Mouse (Mus musculus): ENCODE measurements around the gene Ddx21.

Gene Ddx21

GRCm38 (mm10) chr10:62570126-62570871 is 31.8 kb downstream of the Ddx21 start:
- DNase-seq (ENCODE audit: low spot score in 2 of 2) = no peak

GRCm38 (mm10) chr10:62568861-62569260 is 33.2 kb downstream of the Ddx21 start:
- no peak for DNase-seq (ENCODE audit: low spot score in 2 of 2)

GRCm38 (mm10) chr10:62557736-62558135 is 44.3 kb downstream of the Ddx21 start:
- DNase-seq (ENCODE audit: low spot score in 2 of 2) = no peak

- DNase-seq (ENCODE audit: low spot score in 2 of 2) = no peak
Observed at GRCm38 (mm10) chr10:62556558-62556901, 45.6 kb downstream of the Ddx21 start.

DNA sequence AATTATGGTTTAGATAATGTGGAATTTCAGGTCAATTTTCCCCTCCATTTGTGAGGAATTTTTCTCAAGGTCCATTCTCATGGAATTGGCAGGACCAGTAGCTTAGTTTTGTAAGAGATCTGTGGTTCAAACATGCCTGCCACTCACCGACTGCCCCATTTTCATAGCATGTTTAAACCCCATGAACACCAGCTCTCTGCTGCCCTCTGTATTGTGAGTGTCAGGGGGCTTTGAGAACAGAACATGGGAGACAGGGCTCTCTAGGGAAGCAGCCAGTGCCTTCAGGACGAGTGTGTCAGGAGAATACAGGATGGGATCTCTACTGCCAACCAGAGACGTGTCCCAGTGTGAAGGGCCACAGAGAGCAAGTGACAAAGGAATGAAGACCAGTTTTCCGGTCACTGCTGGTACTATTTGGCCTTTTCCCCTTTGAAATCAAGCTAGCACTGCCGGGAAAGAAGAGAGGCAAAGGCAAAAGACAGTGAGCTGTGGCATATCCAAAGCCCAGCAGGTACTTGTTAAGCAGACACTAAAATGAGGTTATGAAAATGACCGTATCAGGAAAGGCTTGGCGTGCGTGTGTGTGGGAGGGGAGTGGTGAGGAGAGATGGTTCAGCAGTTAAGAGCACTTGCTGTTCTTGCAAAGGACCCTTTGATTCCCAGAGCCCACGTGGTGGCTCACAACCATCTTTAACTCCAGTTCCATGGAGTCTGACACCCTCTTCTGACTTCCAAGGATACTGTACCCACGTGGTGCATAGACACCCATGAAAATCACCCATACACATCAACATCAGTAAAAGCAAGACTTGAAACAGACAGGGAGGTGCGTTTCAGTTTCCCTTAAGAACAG is 46.1 kb downstream of the Ddx21 start:
- DNase-seq (ENCODE audit: low spot score in 2 of 2) = no peak

DNA sequence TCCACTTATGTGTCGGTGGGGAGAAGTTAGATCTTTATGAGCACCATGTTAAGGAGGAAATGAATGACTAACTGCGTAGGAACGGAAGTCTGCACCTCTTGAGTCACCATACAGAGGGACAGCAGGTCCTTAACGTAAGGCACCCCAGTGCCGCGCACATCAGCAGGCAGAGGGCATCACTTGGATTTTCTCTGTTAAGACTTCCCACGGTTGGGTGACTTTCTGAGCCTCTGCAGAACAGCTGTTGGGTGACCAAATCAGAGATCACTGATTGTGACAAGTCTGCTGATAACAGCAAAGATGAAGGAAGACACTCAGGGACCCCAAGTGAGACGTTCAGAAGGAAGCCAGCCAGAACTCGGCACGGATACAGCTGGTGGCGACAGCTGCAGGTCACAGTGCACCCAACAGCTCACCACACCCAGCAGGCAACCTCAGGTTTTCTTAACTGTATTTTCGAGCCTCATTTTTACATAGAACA is 48.4 kb downstream of the Ddx21 start:
- DNase-seq (ENCODE audit: low spot score in 2 of 2) = peak; percentile 27 to 65

- DNase-seq (ENCODE audit: low spot score in 2 of 2) = no peak
Observed at GRCm38 (mm10) chr10:62550787-62551300, 51.2 kb downstream of the Ddx21 start.

GRCm38 (mm10) chr10:62549523-62550166 is 52.4 kb downstream of the Ddx21 start:
- DNase-seq (ENCODE audit: low spot score in 2 of 2) = peak; percentile 79 to 94

- DNase-seq (ENCODE audit: low spot score in 2 of 2) = no peak
Observed at GRCm38 (mm10) chr10:62546441-62546840, 55.6 kb downstream of the Ddx21 start.

- no peak for DNase-seq (ENCODE audit: low spot score in 2 of 2)
Observed at GRCm38 (mm10) chr10:62545759-62546158, 56.3 kb downstream of the Ddx21 start.

- no peak for DNase-seq (ENCODE audit: low spot score in 2 of 2)
Observed at GRCm38 (mm10) chr10:62544316-62544715, 57.8 kb downstream of the Ddx21 start.

- DNase-seq (ENCODE audit: low spot score in 2 of 2) = peak; percentile 61 to 79
Observed at GRCm38 (mm10) chr10:62543399-62543808, 58.7 kb downstream of the Ddx21 start.

GRCm38 (mm10) chr10:62542928-62543327 is 59.2 kb downstream of the Ddx21 start:
- no peak for DNase-seq (ENCODE audit: low spot score in 2 of 2)

- DNase-seq (ENCODE audit: low spot score in 2 of 2) = no peak
Observed at GRCm38 (mm10) chr10:62542507-62542906, 59.6 kb downstream of the Ddx21 start.

- peak in 1 of 2 experiments; percentile 46 for DNase-seq (ENCODE audit: low spot score in 2 of 2)
Observed at GRCm38 (mm10) chr10:62541499-62541898, 60.6 kb downstream of the Ddx21 start.

DNA sequence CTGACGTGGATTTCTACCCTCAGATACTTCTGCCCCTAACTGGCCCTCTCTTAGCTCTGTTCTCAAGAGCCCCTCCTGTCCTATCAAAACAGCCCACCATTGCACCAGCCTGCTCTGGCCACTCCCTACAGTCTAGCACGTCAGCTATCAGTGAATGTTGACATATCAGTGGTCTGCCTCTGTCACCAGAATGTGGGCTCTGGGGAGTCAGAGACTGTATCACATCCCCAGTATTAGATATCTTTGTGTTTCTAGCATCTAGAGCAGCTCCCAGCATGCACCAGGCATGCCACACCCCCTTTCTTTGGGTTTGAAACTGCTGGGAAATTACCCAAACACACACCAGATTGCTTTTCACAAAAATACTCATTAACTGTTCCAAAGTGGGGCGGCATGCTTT is 61.3 kb downstream of the Ddx21 start:
- no peak for DNase-seq (ENCODE audit: low spot score in 2 of 2)

DNA sequence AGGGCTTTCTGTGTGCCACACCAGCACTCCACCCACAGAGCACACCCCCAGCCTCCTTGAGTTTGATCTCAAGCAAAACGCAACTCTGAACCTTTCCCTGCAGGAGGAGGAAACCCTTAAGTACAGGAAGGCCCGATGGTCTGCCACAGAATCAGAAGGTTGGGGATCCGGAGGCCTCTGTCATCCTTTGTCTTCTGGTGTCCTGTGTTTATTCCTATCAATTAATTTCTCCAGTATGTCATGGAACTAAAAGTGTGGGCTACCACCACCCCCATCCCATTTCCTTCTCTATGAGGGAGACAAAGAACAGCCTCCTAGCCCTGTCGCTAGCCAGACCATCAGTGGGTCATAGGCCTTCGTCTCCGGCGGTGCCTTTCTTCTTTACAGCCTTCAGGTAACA is 67.6 kb downstream of the Ddx21 start:
- DNase-seq (ENCODE audit: low spot score in 2 of 2) = no peak

- no peak for DNase-seq (ENCODE audit: low spot score in 2 of 2)
Observed at GRCm38 (mm10) chr10:62532832-62533231, 69.2 kb downstream of the Ddx21 start.
